Comparison of ENCODE assay signal across 8 mouse cellular contexts in the genomic region with DNA sequence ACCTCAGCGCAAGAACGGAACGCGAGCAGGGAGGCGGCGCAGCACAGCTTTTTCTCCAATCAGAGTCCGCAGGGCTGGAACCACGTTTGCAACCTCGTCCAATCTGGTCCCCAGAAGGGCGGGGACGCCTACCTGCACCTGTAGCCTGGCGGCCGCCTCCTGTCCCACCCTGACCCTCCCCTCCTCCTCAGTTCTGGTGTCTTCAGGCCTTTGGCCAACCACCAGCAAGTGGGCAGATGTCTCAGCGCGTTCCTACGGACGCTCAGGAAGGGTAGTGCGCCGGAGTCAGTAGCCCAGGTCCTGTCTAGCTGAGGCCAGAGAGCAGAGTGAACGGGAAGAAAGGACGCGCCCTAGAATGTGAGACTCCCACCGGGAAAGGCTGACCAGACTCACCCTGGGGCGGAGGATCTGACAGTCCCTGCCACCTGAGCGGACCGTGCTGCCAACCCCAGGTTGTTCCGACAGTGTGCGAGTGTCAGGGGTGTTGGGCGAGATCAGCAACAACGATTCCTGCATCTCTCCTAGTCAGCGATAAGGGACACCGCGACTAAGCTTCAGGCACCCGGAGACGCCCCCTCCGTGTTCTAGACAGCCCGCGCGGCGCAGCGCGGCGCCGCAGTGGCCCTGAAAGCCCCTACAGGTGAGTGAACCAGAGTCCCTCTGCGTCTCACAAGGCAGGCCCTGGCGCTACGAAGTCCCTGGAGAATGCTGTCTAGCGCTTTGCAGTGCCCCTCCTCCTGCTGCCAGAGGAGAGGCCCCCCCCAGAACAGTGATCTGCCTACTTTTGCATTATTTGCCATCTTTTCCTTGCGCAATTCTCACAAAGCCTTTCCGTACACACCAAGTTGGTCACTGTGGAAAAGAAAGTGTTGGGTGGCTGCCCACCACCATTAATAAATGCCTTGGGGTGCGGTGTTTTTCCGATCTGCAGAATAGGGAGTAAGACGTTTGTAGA. TPM values are rescaled to one million over a fixed set of nuclear protein-coding genes. Genes with fewer than 3 reads are reported as not detected.
DNase-seq lines count a peak whose midpoint lies in the region; ATAC-seq lines count a peak whose summit lies in the region.

No protein-coding gene starts in this region.

- ATAC-seq in embryonic facial prominence, embryonic 12.5 days (ENCODE audit: insufficient number of reproducible peaks, insufficient read depth, low FRiP score, low TSS enrichment): peak; percentile 54; the same call in 1 of the 2 replicates
- peak; percentile 71; the same call in 1 of the 2 replicates for ATAC-seq in heart, embryonic 11.5 days (replicated peaks; ENCODE audit: insufficient number of reproducible peaks, low FRiP score, low TSS enrichment)
- ATAC-seq in limb, embryonic 13.5 days (ENCODE audit: low FRiP score, low read depth): peak; percentile 72
- peak; percentile 46 for ATAC-seq in midbrain, embryonic 11.5 days (ENCODE audit: low FRiP score)
- peak; percentile 87 for ATAC-seq in stomach, embryonic 15.5 days (ENCODE audit: insufficient read depth, low FRiP score, low read depth)

- no peak overlapping the region for H3K27ac ChIP-seq in embryonic facial prominence, embryonic 12.5 days
- peak overlapping the region; percentile 74 for H3K27ac ChIP-seq in heart, embryonic 11.5 days (ENCODE audit: low read depth, low read length)
- no peak overlapping the region for H3K27ac ChIP-seq in limb, embryonic 13.5 days
- H3K27ac ChIP-seq in midbrain, embryonic 11.5 days (ENCODE audit: low read depth, low read length): no peak overlapping the region
- H3K27ac ChIP-seq in stomach, embryonic 15.5 days: peak overlapping the region; percentile 44

- no peaks in the 10 kb centered on the region for H3K9me3 ChIP-seq in embryonic facial prominence, embryonic 12.5 days
- H3K9me3 ChIP-seq in heart, embryonic 11.5 days (replicated peaks; ENCODE audit: control insufficient read depth, low read length): no peaks in the 10 kb centered on the region
- no peaks in the 10 kb centered on the region for H3K9me3 ChIP-seq in limb, embryonic 13.5 days
- H3K9me3 ChIP-seq in midbrain, embryonic 11.5 days (ENCODE audit: control insufficient read depth, low read length): no peaks in the 10 kb centered on the region
- H3K9me3 ChIP-seq in stomach, embryonic 15.5 days: no peaks in the 10 kb centered on the region

- peak; percentile 24 for DNase-seq in gastrocnemius, adult 18-20 months (ENCODE audit: low spot score)
- no peak for DNase-seq in gastrocnemius, adult 8-10 months (ENCODE audit: low spot score in 2 of 2)
- DNase-seq in kidney, adult 9 months: peak; percentile 85
- peak; percentile 94 for DNase-seq in midbrain, embryonic 11.5 days (ENCODE audit: low spot score, missing footprints)

- no peaks in the 10 kb centered on the region for H3K36me3 ChIP-seq in embryonic facial prominence, embryonic 12.5 days
- H3K36me3 ChIP-seq in heart, embryonic 11.5 days (ENCODE audit: control insufficient read depth, insufficient read depth, low read length): no peaks in the 10 kb centered on the region
- H3K36me3 ChIP-seq in limb, embryonic 13.5 days: no peaks in the 10 kb centered on the region
- H3K36me3 ChIP-seq in midbrain, embryonic 11.5 days (ENCODE audit: control insufficient read depth, insufficient read depth, low read length): no peaks in the 10 kb centered on the region
- H3K36me3 ChIP-seq in stomach, embryonic 15.5 days: no peaks in the 10 kb centered on the region

- H3K27me3 ChIP-seq in embryonic facial prominence, embryonic 12.5 days: peaks cover 56% of the 10 kb centered on the region
- H3K27me3 ChIP-seq in heart, embryonic 11.5 days (ENCODE audit: control insufficient read depth, insufficient read depth, low read length): peaks cover 12% of the 10 kb centered on the region; the same call in 1 of the 2 replicates
- H3K27me3 ChIP-seq in limb, embryonic 13.5 days: peaks cover 75% of the 10 kb centered on the region
- H3K27me3 ChIP-seq in midbrain, embryonic 11.5 days (ENCODE audit: control insufficient read depth, insufficient read depth, low read length): peaks cover 37% of the 10 kb centered on the region
- H3K27me3 ChIP-seq in stomach, embryonic 15.5 days (replicated peaks): peaks cover 13% of the 10 kb centered on the region; the same call in 1 of the 2 replicates

- under 1% methylated on average over 53 of the region's 53 CpGs for WGBS in embryonic facial prominence, embryonic 12.5 days
- WGBS in heart, embryonic 11.5 days (ENCODE audit: insufficient replicate concordance): 2% methylated on average over 53 of the region's 53 CpGs
- under 1% methylated on average over 53 of the region's 53 CpGs for WGBS in limb, embryonic 13.5 days
- WGBS in midbrain, embryonic 11.5 days: under 1% methylated on average over 53 of the region's 53 CpGs
- under 1% methylated on average over 53 of the region's 53 CpGs for WGBS in stomach, embryonic 15.5 days

- peak overlapping the region; percentile 91 for H3K4me2 ChIP-seq in embryonic facial prominence, embryonic 12.5 days (replicated peaks)
- H3K4me2 ChIP-seq in heart, embryonic 11.5 days: peak overlapping the region; percentile 98
- peak overlapping the region; percentile 94 for H3K4me2 ChIP-seq in limb, embryonic 13.5 days (replicated peaks)
- peak overlapping the region; percentile 83 for H3K4me2 ChIP-seq in midbrain, embryonic 11.5 days
- peak overlapping the region; percentile 99 for H3K4me2 ChIP-seq in stomach, embryonic 15.5 days

- peak overlapping the region; percentile 32; the same call in 1 of the 2 replicates for H3K9ac ChIP-seq in embryonic facial prominence, embryonic 12.5 days
- peak overlapping the region; percentile 75 for H3K9ac ChIP-seq in heart, embryonic 11.5 days (ENCODE audit: low read depth, low read length)
- H3K9ac ChIP-seq in limb, embryonic 13.5 days: peak overlapping the region; percentile 51
- H3K9ac ChIP-seq in midbrain, embryonic 11.5 days (ENCODE audit: low read length): peak overlapping the region; percentile 32; the same call in 1 of the 2 replicates
- peak overlapping the region; percentile 20; the same call in 1 of the 2 replicates for H3K9ac ChIP-seq in stomach, embryonic 15.5 days

- peak overlapping the region; percentile 44 for H3K4me3 ChIP-seq in embryonic facial prominence, embryonic 12.5 days
- H3K4me3 ChIP-seq in heart, embryonic 11.5 days (ENCODE audit: low read depth, low read length): peak overlapping the region; percentile 64
- H3K4me3 ChIP-seq in limb, embryonic 13.5 days: peak overlapping the region; percentile 47
- H3K4me3 ChIP-seq in midbrain, embryonic 11.5 days (ENCODE audit: low read depth, low read length): peak overlapping the region; percentile 35
- peak overlapping the region; percentile 54 for H3K4me3 ChIP-seq in stomach, embryonic 15.5 days (replicated peaks)

- peaks cover 11% of the 10 kb centered on the region; the same call in 1 of the 2 replicates for H3K4me1 ChIP-seq in embryonic facial prominence, embryonic 12.5 days
- 0 out of 2 replicates have a peak, but pooled peaks cover 5% of the 10 kb centered on the region for H3K4me1 ChIP-seq in heart, embryonic 11.5 days (ENCODE audit: control insufficient read depth, insufficient read depth, low read length)
- peaks cover 26% of the 10 kb centered on the region for H3K4me1 ChIP-seq in limb, embryonic 13.5 days
- peaks cover 11% of the 10 kb centered on the region for H3K4me1 ChIP-seq in midbrain, embryonic 11.5 days (ENCODE audit: control insufficient read depth, insufficient read depth, low read length)
- 0 out of 2 replicates have a peak, but pooled peaks cover 18% of the 10 kb centered on the region for H3K4me1 ChIP-seq in stomach, embryonic 15.5 days

RNA-seq across cellular contexts. Expression of a gene that starts 1.3 kb away (rescaled TPM):
- 1 to 10 TPM in 1 of 2 experiments, under 1 TPM in 1; 0.59 to 1.0 TPM for total RNA-seq in gastrocnemius, adult 18-20 months (2021)
- 1 to 10 TPM in 2 of 4 experiments, under 1 TPM in 2; 0.62 to 1.3 (median 1.1) TPM for total RNA-seq in gastrocnemius, adult 8-10 months (2022)
- polyA plus RNA-seq in embryonic facial prominence, embryonic 12.5 days (2016; fragmentation: Nextera tagmentation; extraction: Ambion mirVana): 2.3 and 4.1 TPM in 2 replicates
- polyA plus RNA-seq in heart, embryonic 11.5 days (2014; fragmentation: Nextera tagmentation; extraction: Ambion mirVana): 9.3 and 9.8 TPM in 2 replicates
- 0.57 and 0.86 TPM in 2 replicates for polyA plus RNA-seq in limb, embryonic 13.5 days (2015; fragmentation: Nextera tagmentation; extraction: Ambion mirVana)
- 0.54 and 0.97 TPM in 2 replicates for polyA plus RNA-seq in midbrain, embryonic 11.5 days (2014; fragmentation: Nextera tagmentation; extraction: Ambion mirVana)
- polyA plus RNA-seq in stomach, embryonic 15.5 days (2015; fragmentation: Nextera tagmentation; extraction: Ambion mirVana): 7.3 and 9.5 TPM in 2 replicates

Comparison
In these comparisons a context has a peak if more than half of its experiments do, and no peak if none do; other contexts are left out.
1. DNase-seq: peak in gastrocnemius, adult 18-20 months (single experiment), kidney, adult 9 months (single experiment) and midbrain, embryonic 11.5 days (single experiment); none in gastrocnemius, adult 8-10 months (0 of 2).
2. H3K27ac ChIP-seq: peak in heart, embryonic 11.5 days (single experiment) and stomach, embryonic 15.5 days (single experiment); none in embryonic facial prominence, embryonic 12.5 days (single experiment), limb, embryonic 13.5 days (single experiment) and midbrain, embryonic 11.5 days (single experiment).
3. H3K9ac ChIP-seq: peak in every context shown above with its lines; median percentile 75 in heart, embryonic 11.5 days; 51 in limb, embryonic 13.5 days; 32 in embryonic facial prominence, embryonic 12.5 days; 32 in midbrain, embryonic 11.5 days; 20 in stomach, embryonic 15.5 days.
4. Peak in every context shown above with its lines, with median percentiles within 50 percentile points of each other: ATAC-seq, H3K4me2 ChIP-seq and H3K4me3 ChIP-seq.